Mouse (Mus musculus) A20 (cell line): Measurements from ENCODE around the gene Tmod3.
"Not testable (repeated sequence)": the region's sequence is repeated elsewhere in the genome, so short reads cannot be mapped to it uniquely, and the experiment has no call there.

Source experiments
- DNase-seq: peaks from one replicate; pipeline ENCODE4 v3.0.0-alpha.2; 2011; ENCODE audit warnings: low read depth, low spot score

Tmod3 gene

DNA sequence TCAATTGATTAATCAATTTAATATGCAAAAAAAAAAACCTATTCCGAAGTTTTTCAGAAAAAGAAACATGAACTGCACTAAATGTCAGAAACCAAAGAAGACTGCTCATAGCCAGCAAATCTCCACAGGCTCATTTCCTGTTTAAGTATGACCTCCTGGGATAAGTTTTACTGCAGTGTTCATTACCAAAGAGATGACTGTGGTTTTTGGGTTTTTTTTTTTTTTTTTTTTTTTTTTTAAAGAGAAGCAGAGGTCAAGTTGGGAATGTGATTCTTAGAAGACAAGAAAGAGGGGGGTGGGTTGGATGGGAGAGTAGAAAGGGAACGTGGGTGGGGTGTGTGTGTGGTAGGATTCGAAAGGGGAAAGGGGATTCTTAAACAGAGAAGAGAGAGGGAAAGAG lies 1.1 kb downstream of the Tmod3 start:
- no peak for DNase-seq

DNA sequence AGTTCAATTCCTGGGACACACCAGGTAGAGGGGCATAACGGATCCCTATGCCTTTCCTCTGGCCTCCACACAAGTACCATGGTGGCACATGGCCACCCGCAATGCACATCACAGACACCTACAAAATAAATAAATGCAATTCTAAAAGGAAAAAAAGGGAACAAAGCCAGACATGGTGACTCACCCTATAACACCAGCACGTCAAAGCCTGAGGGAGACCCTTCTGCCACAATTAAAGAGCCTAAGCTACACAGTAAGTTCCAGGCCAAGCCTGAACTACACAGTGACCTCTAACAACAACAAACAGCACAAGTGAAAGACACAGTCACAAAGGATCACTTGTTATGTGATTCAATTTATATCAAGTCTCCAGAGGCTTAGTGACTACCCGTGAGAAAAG lies 5.7 kb downstream of the Tmod3 start:
- DNase-seq: no peak

DNA sequence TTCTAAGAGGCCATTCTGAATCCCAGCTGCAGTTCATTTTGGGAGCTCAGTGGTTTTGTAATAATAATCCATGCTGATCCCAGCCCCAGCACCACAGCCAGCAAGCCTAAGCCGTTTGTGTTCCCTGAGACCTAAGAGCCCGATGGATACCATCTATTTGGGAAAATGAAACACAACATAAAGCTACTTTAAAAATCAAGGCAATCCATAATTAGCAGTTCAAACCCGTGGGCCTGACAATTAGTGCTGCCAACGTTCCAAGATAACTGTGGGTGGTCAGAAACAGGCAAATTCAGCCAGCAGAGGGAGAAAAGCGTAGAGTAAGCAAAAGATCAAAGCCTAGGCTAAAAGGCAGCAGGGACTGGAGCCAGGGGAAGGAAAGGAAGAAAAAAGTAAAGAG lies 8.1 kb downstream of the Tmod3 start:
- DNase-seq: no peak

DNA sequence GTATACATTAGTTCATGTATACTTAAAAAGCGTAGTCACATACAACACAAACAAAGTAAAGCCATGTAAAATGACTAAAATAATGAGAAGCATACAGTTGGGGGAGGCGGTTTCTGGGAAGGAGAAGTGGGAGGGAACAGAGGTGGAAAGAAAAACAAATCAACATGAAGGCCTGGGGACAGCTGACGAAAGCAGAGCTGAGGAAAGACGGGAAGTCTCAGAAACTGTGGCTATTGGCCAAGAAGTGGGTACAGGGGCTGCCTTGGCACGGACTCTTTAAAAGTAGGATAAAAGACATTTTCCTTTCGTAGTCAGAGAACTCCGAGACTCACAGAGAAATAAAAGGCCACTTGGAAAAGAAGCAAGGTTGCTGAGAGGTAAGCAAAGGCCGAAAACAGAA lies 10.4 kb downstream of the Tmod3 start:
- no peak for DNase-seq

DNA sequence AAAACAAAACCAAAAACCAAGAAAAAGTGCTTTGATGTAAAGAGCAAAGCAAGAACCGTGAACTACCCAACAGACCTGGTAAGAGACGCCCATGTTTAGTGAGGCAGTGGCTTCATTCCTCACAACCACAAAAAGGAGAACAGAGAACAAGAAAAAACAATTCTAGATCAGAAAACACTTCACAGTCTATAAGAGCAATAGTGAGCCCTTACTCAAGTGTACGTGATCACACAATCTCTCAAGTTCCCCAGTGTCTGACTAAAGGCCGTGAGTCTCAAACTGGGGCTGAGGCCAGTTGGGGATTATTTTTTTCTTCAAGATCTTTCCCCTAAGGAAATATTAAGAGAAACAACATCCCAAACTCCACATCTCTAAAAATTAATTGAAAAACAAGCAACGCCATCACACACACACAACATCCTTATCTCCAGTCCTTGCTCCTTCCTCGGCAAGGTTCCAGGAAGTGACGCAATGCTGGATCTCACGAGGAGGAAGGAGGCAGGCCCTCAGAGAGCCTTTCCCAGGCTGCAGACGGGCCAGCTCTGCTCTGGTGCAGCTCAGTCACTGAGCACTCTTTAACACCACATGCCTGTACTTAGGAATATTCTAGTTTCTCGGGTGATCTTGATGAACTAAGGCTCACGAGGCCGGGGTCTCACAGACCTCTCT lies 12.4 kb downstream of the Tmod3 start:
- DNase-seq: peak; percentile 36

DNA sequence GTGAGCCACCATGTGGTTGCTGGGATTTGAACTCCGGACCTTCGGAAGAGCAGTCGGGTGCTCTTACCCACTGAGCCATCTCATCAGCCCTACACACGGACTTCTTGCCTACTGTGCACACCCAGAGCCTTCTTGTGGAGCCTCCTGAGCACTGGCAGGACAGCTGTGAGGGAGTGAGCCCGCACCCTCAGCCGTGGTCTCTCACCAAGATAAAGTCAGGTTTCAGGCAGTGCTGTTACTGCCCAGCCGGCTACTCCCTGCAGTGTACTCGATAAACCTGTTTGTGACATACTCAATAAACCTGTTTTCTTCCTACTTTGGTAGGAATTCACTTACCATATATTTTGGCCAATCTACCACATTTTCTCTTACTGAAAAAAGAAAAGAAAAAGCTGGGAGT lies 13.9 kb downstream of the Tmod3 start:
- no peak for DNase-seq

DNA sequence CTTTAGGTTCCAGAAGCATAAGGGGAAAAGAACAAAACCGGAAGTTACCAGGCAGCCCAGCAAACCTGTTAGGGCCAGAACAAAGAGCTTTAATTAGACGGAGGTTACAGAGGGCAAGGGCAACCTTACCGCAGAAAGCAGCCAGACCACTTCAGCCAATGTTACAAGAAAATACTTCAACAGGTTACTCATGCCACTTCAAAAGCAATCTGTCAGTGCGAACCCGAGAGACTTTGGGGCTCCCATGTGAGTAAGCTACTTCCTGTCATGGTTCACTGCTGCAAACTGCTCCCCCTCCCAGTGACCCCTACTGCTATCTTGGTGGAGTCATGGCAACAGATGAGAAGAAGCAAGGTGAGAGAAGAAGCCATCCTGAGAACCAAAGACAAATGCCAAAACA lies 18.0 kb downstream of the Tmod3 start:
- peak; percentile 74 for DNase-seq

DNA sequence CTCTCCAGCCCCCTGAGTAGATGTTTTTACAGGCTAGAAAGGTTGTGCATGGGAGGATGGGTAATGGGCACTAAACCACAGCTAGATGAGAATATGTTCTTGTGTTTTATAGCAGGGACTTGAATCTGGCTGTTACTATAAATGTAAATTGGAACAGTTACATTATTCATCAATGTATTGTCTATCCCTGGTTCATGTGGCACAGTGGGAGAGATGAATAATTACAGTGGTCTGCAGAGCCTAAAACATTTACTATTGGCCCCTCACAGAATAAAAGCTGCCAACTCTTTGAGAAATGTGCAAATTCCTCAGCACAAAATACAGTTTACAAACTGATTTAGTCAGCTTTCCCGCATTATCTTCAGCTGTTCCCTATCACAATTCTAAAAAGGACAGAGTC lies 23.0 kb downstream of the Tmod3 start:
- no peak for DNase-seq

DNA sequence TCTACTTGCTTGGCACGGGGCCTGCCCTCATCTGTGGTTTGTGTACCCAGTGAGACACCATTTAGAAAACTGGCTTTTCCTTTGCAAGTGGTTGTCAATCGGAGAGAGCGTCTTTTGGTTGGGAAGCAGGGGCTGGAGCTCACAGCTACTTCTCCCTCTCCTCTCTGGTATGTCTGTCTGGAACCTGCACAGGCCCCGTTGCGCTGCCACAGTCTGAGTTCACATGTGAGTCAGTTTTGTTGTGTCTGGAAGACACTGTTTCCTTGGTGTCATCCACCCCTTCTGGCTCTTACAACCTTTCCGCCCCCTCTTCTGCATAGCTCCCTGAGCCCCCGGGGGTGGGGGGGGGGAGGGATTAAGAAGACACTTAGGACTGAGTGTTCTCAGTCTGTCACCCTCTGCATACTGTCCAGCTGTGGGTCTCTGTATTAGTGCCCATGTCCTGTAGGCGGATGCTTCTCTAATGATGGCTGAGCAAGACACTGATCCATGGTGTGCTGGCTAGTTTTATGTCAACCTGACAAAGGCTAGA lies 25.0 kb downstream of the Tmod3 start:
- no peak for DNase-seq

DNA sequence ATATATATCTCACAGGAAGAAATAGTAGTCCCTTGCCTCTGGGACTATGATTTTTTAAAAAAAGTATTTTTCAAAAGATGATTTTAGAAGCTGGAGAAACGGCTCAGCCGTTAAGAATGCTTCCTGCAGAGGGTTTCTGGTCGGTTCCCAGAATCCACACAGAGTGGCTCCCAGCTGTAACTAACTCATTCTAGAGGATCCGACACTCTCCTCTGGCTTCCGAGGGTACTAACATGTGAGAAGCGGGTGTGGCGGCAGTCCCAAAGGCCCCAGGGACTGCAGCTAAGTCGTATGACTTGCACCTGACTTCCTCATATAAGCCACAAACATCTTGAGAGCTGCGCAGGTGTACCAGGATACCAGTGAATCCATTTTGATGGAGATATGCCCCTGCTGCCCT lies 26.5 kb downstream of the Tmod3 start:
- DNase-seq: not testable (repeated sequence)

DNA sequence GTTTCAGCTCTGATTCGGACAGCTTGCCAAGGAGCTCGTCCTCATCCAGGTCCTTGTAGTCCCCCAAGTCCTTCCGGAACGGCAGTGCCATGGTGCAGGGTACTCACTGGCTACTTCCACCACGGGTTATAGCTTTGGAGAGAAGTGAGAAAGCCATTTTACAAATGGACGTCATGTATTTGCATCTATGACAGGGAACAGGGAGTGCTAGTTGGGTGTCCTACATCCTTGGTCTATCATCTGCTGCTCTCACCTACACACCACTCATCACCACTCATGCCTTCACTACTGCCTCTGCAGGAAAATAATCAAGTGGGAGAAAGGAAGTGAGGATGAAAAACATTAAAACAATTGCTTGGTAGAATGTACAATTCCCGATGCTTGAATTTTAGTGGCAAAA lies 27.0 kb downstream of the Tmod3 start:
- no peak for DNase-seq

DNA sequence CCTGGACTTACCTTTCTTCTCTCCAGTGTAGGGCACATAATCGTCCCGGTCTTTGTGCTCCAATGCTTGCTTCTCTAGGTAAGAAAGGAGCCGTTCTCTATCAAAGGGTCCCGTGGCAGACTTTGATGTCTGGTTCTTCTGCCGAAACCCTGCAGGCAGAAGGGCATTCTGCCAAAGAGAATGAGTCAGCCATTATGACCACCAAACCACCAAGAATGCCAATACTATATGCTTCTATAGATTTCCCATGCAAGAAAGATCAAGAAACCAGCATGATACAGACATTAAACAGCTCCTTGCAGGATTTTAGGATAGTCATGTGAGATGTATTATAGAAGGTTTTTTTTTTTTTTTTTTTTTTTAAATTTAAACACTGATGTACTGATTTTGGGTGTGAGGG lies 30.1 kb downstream of the Tmod3 start:
- DNase-seq: no peak

DNA sequence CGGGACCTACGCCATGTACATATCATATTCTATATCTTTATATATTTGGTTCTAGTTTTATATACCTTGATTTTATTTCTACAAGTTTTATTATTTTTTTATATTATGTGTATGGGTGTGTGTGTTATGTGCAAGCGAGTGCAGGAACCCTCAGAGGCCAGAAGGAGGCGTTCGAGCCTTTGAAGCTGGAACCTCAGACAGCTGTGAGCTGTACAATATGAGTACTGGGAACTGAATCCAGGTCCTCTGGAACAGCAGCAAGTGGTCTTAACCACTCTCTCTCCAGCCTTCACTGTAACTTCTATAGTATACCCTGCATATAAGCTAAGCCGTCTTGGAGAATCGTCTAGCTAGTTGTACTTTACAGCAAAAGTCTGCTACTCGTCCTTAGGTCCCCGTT lies 31.4 kb downstream of the Tmod3 start:
- peak; percentile 17 for DNase-seq

DNA sequence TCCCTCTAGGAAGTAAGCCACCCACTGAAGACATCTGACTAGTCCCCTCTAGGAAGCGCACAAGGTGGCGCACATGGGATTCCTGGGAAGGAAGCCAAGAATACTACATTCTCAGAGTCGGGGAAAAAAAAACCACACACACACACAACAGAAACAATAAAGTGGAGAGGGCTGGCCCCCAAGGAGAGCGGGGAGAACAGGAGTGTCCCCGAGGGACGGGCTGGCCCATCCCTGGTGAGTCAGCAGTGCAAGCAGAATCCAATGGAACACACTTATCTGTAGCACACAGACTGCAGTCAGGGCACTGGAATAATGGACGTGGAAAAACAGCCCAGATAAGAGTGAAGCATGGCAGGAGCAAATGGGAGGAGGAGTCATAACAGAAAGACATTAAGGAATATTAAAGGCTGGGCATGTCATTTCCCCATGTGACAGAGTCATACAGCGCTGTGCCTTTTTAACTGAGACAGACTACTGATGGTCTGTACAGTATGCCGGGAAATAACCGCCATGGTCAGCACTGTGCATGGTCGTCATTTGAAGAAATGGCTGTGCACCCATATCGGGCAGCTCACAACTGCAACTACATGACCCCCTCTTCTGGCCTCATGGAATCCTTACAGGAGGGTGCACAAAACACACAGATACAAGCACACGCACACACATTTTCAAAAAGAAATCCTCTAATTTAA lies 31.9 kb downstream of the Tmod3 start:
- DNase-seq: no peak

DNA sequence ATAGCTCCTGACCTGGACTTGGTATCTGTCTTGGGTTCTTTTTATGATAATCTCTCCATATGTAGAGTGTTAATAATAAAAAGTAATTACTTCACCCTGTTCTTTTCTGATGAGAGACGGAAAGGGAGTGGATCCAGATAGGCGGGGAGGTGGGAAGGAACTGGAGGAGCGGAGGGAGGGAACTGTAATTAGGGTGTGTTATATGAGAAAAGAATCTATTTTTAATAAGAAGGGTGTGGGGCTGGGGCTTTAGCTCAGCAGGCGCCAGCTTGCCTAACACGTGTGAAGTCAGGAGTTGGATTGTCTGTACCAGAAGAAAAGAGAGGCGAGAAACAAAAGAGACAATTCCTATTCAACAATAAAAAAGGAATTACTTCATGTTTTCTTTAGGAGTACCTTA lies 35.8 kb downstream of the Tmod3 start:
- no peak for DNase-seq

DNA sequence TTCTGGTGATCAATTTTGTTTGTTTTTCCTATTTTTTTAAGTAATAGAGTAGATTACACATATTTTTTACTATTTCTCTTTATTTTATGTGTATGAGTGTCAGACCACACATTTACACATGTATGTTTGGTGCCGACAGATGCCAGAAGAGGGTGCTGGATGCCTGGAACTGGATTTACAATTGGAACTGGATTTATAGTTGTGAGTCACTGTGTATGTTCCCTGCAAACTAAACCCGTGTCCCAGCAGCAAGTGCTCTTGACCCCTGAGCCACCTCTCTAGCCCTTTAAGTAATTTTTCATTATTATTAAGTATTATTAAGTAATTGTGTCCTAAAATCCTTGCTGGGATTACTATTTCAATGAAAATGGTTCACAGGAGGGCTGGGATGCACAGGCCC lies 37.2 kb downstream of the Tmod3 start:
- DNase-seq: no peak

DNA sequence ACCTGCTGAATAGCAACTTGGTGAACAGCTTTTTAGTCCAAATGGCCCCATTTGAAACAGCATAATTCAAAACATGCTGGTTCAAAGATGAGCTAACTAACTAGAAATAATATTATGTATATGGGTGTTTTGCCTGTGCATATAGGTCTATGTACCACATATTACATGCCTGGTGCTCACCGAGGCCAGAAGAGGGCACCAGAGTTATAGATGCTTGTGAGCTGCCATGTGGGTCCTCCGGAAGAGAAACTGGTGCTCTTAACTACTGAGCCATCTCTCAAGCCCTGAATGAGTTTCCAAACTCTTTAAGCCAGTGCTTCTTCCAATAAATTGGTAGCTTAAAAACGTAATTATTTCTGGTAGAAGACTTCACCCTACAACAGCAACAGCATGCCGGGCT lies 37.7 kb downstream of the Tmod3 start:
- DNase-seq: peak; percentile 72

DNA sequence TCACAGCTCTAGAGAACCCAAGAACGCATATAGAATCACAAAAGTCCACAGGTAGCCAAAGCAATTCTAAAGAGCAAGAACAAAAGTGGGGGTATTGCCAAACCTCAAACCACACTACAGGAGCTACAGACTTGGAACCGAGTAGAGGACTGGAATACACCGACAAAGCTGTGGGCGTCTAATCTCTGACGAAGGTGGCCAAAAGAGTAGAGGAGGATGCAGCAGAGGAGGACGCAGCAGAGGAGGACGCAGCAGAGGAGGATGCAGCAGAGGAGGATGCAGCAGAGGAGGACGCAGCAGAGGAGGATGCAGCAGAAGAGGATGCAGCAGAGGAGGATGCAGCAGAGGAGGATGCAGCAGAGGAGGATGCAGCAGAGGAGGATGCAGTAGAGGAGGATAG lies 38.5 kb downstream of the Tmod3 start:
- DNase-seq: no peak

DNA sequence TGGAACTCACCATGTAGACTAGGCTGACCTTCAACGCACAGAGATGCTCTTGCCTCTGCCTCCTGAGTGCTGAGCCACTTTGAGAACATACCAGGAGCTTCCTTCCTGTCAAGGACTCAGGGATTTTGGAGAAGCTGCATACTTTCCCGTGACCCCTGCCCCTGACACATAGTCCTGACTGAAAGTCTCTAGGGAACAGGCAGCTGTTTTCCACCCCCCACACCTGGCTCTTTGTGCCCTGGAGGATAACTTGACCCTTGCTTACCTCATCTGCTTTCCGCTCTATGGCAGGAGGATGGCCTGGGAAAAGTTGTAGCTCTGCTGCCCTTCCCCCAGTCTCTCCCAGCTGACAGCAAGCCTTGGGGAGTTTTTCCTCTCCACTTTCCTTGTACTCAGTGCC lies 41.7 kb downstream of the Tmod3 start:
- DNase-seq: no peak

DNA sequence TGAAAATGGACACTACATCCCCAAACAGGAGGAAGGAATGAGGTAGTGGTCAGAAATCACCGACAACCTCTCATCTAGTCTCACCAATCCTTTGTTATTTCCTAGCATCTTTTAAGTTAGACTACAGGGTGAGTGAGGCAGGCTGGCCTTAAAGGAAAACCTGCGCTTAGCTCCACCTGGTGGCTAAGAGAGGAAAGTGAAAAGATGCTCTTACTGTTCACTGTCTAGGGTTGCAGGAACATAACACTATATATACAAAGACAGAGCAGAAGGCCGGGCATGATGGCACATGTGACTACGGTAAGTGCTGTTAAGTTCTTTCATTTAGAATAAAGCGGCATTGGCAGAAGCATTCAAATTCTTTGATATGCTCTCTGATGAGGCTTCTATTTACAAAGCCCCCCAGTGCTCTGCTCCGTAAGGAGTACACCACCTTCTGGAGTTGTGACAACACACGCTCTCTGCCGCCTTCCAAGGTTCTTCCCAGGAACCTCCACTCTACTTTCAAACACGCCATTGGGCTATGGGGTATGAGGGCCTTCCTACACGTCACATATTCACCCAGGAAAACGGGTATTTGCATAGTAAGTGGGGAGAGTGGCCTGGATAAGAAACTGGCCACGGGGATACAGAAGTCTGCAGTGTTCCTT lies 43.9 kb downstream of the Tmod3 start:
- peak; percentile 63 for DNase-seq

DNA sequence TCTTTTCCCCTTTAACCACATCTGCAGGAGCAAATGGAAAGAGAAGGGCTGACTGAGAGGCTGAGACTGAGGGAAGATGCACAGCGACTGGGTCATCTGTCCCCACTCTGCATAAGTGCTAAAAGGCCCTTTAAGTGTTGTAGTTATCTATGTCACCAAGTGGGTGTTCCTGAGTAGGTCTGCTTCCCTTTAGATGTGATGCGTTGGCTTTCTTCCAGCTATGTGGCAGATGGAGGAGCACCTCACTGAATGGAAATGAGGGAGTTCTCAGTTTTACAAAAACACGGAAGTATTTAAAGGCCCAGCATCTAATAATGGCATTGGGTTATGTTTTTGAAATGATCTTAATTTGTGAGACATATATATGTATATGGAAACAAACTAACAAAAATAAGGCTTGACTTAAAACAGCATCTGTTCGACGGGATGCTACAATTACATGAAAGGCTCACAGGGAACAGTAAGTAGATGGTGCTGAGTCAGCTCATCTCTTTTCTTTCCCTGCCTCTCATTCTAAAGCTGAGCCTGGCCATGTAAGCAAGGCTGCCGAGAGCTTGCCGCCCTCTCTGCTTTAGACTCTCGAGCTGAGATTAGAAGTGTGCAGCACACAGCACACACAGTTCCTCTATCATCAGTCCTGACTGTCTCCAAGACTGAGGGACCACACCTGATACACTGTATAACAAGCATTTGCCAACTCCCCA lies 48.1 kb downstream of the Tmod3 start:
- DNase-seq: no peak

DNA sequence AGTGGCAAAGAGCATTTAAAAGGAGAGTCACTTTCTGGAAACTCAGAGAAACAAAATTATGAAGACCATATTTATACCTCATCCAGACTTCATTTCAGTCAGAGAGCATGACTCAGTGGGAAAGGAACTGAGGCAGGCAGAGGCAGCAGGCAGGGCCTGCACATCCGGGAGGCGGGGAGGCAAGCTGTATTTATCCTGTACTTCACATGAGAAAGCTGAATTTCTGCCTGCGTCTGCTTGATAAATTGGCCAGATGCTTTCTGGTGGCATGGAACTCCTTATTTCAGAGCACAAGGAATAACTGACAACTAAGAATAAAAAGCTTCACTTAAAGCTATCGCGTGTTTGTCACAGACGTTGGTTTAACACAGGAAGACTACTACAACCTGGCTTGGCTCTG lies 55.1 kb downstream of the Tmod3 start:
- DNase-seq: no peak
